Mouse (Mus musculus) cerebellum, adult 2 months (tissue): ENCODE measurements around the gene Eef2. TPM values are rescaled to one million over a fixed set of nuclear protein-coding genes. Genes with fewer than 3 reads are reported as not detected.
"Not testable (repeated sequence)": the region's sequence is repeated elsewhere in the genome, so short reads cannot be mapped to it uniquely, and the experiment has no call there.

ENCODE experiments used
- DNase-seq, 2 experiments: peaks; one replicate each; pipeline ENCODE4 v3.0.0; 2021
- H3K27ac ChIP-seq: fragments of 200-500 bp; 2 replicates; pipeline ENCODE4 v1.5.1; 2012; ENCODE audit warnings: low read length, control low read depth, inconsistent platforms; ENCODE audit not compliant: insufficient read depth
- H3K27me3 ChIP-seq: fragments of 200-500 bp; 2 replicates; pipeline ENCODE4 v1.6.1; 2012; ENCODE audit warnings: inconsistent platforms, mild to moderate bottlenecking, low read length, moderate library complexity; ENCODE audit not compliant: control insufficient read depth, insufficient read depth
- H3K4me1 ChIP-seq: fragments of 200-500 bp; 2 replicates; pipeline ENCODE4 v1.6.1; 2011; ENCODE audit warnings: low read length; ENCODE audit not compliant: control insufficient read depth, insufficient read depth
- H3K4me3 ChIP-seq: fragments of 200-500 bp; replicated peaks from 2 replicates; pipeline ENCODE3; 2011; ENCODE audit warnings: mild to moderate bottlenecking, low read depth, low read length, control low read depth; ENCODE audit not compliant: insufficient read depth
- CTCF ChIP-seq: fragments of 200-500 bp; IDR thresholded peaks from 2 replicates; pipeline ENCODE4 v1.5.1; 2011; ENCODE audit warnings: low read depth, mild to moderate bottlenecking, control low read depth, low read length, moderate library complexity, borderline replicate concordance; ENCODE audit not compliant: insufficient read depth
- POLR2A ChIP-seq: fragments of 200-500 bp; IDR thresholded peaks from 2 replicates; pipeline ENCODE4 v1.6.1; 2011; ENCODE audit warnings: low read length, control low read depth, borderline replicate concordance; ENCODE audit not compliant: insufficient read depth
- WGBS: fragments of 180-500 bp; shearing (Covaris S2); methylation state at CpG from one replicate; pipeline ENCODE4 v1.1.7; 2018; 5-methylcytosine and 5-hydroxymethylcytosine counted together
- polyA plus RNA-seq: library from polyadenylated mRNA; depleted of rRNA; stranded (reverse); fragments of >200 nt; gene quantifications from 2 replicates; pipeline ENCODE4 v1.2.3, GENCODE M21; 2012

Eef2 gene
- polyA plus RNA-seq, 1 experiment, result 1,163 TPM

DNA sequence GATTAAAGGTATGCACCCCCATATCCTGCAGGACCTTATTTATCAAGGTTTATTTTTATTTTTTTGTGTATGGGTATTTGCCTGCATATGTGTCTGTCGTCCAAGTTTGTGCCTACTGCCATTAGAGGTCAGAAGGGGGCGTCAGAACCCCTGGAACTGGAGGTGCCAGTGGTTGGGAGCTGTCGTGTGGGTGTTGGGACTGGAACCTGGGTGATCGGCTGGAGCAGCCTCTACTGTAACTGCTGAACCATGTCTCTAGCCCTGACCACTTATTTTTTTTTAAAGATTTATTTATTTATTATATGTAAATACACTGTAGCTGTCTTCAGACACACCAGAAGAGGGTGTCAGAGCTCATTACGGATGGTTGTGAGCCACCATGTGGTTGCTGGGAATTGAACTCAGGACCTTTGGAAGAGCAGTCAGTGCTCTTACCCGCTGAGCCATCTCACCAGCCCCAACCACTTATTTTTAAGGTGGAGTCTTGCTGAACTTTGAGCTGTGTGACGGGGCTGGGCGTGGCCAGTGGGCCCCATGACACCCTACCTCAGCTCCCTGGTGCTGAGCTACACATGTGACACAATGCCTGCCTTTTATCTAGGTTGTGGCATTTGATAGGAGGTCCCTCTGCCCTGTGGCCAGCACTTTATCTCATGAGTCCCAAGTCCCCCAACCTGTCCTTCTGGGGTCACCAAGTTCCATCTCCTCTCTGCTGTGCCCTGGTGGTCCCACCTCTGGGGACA is 26.7 kb downstream of the Eef2 start:
- no peak for TF ChIP-seq POLR2A
- TF ChIP-seq CTCF, result no peak
- Histone ChIP-seq H3K4me1 (no peaks in the 10 kb centered on the region), H3K27ac (no peak overlapping the region), H3K27me3 (no peaks in the 10 kb centered on the region), H3K4me3 (no peak overlapping the region)
- DNase-seq, result no peak
- WGBS, result 69% methylated on average over 8 of the region's 8 CpGs

DNA sequence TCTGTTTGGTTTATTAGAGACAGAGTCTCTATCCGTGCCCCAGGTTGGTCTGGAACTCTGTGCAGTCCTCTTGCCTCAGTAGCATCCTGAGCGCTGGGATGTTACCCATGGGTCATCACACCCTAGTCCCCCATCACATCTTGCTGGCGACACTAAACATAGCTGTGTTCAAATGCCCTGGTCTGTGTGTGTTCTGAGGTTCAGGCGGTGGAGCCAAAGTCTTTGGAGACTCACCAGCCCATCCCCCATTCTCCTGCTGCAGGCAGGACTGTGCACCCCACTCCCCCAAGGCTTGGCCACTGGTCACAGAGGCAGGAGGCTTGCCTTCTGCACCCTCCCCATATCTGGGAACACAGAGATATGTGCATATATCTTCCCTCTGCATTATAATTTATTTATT is 27.7 kb downstream of the Eef2 start:
- 65% methylated on average over 4 of the region's 4 CpGs for WGBS
- no peak overlapping the region for H3K4me3 ChIP-seq
- no peak for DNase-seq
- H3K27me3 ChIP-seq, result no peaks in the 10 kb centered on the region
- TF ChIP-seq POLR2A (no peak), CTCF (no peak)
- H3K27ac ChIP-seq, result no peak overlapping the region
- H3K4me1 ChIP-seq, result no peaks in the 10 kb centered on the region

DNA sequence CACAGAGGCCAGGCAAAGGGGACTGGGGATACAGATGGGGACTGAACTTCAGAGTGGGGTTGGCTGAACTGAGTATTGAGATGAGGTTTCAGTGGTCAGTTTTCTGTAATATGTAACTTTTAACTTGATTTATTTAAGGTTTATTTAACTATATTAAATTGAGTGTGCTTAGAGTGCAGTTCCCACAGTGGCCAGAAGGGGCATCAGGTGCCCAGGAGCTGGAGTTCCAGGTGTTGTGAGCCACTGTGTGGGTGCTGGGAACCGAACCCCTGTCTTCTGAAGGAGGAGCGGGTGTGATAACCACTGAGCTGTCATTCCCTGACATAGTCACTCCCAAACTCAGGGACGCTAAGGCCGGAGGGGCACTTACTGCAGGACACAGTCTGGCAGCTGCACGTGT is 33.7 kb downstream of the Eef2 start:
- H3K27me3 ChIP-seq, result no peaks in the 10 kb centered on the region
- H3K27ac ChIP-seq, result no peak overlapping the region
- H3K4me3 ChIP-seq, result no peak overlapping the region
- no peak for DNase-seq
- TF ChIP-seq CTCF (peak; percentile 44), POLR2A (no peak)
- no peaks in the 10 kb centered on the region for H3K4me1 ChIP-seq
- WGBS, result 98% methylated on average over 5 of the region's 5 CpGs

- no peaks in the 10 kb centered on the region for H3K27me3 ChIP-seq
- no peak for DNase-seq
- no peak overlapping the region for H3K4me3 ChIP-seq
- TF ChIP-seq POLR2A (no peak), CTCF (no peak)
- H3K4me1 ChIP-seq, result no peaks in the 10 kb centered on the region
- H3K27ac ChIP-seq, result no peak overlapping the region
- 92% methylated on average over 6 of the region's 6 CpGs for WGBS
Observed at GRCm38 (mm10) chr10:81216260-81216659, 39.8 kb downstream of the Eef2 start.

DNA sequence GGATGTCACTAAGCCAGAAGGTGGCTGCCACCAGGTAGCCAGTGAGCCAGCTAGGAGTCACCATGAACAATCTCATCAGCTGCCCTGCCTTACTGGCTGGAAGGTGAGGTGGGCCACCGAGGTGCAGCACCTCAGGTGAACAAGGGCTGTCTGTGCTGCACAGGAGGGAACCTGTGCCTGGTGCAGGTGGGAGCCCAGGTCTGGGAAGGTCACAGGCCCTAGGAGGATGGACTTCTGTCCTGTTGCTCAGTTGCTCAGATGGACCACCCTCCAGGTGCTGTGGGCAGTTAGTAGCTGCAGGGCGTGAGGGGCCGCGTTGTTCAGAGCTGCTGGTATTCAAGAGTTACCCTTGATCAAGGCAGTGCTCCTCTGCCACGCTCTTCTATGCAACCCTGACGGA is 40.4 kb downstream of the Eef2 start:
- Histone ChIP-seq H3K4me3 (no peak overlapping the region), H3K27ac (no peak overlapping the region), H3K4me1 (no peaks in the 10 kb centered on the region), H3K27me3 (no peaks in the 10 kb centered on the region)
- no peak for DNase-seq
- no peak for TF ChIP-seq CTCF
- no peak for TF ChIP-seq POLR2A
- WGBS, result 86% methylated on average over 6 of the region's 6 CpGs

DNA sequence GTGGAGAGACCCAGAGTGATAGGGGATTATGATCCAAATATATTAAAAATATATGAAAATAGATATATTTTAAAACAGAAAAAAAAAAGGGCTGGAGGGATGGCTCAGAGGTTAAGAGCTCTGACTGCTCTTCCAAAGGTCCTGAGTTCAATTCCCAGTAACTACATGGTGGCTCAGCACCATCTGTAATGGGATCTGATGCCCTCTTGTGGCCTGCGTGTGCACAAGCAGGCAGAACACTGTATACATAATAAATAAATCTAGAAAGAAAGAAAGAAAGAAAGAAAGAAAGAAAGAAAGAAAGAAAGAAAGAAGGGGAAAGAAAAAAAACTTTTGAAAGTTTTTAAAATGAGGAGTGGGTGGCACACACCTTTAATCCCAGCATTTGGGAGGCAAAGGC is 40.8 kb downstream of the Eef2 start:
- not testable (repeated sequence) for H3K27ac ChIP-seq, H3K27me3 ChIP-seq, H3K4me1 ChIP-seq, H3K4me3 ChIP-seq, DNase-seq
- 23% methylated on average over 1 of the region's 1 CpGs for WGBS
- TF ChIP-seq CTCF, result peak; percentile 53; the same call in 1 of the 2 replicates

GRCm38 (mm10) chr10:81217964-81218363 is 41.5 kb downstream of the Eef2 start:
- TF ChIP-seq POLR2A (no peak), CTCF (peak; percentile 84)
- peak; percentile 61 to 77 for DNase-seq
- Histone ChIP-seq H3K4me3 (no peak overlapping the region), H3K27ac (no peak overlapping the region), H3K4me1 (no peaks in the 10 kb centered on the region), H3K27me3 (no peaks in the 10 kb centered on the region)
- WGBS, result 27% methylated on average over 7 of the region's 7 CpGs

GRCm38 (mm10) chr10:81221402-81222015 is 45.1 kb downstream of the Eef2 start:
- TF ChIP-seq CTCF, result no peak
- no peak for TF ChIP-seq POLR2A
- Histone ChIP-seq H3K27me3 (no peaks in the 10 kb centered on the region), H3K4me3 (no peak overlapping the region), H3K4me1 (no peaks in the 10 kb centered on the region), H3K27ac (no peak overlapping the region)
- 89% methylated on average over 5 of the region's 5 CpGs for WGBS
- no peak for DNase-seq

GRCm38 (mm10) chr10:81223731-81224130 is 47.3 kb downstream of the Eef2 start:
- not testable (repeated sequence) for H3K4me3 ChIP-seq, H3K4me1 ChIP-seq, H3K27ac ChIP-seq, DNase-seq, H3K27me3 ChIP-seq
- WGBS, result 63% methylated on average over 2 of the region's 2 CpGs
